Mouse (Mus musculus) CH12.LX (cell line): ENCODE measurements around the gene Eral1. TPM values are rescaled to one million over a fixed set of nuclear protein-coding genes. Genes with fewer than 3 reads are reported as not detected.

ENCODE experiments used
- DNase-seq: peaks from one replicate; pipeline ENCODE4 v3.0.0-alpha.2; 2013; ENCODE audit errors: extremely low read depth
- H3K27ac ChIP-seq: 2 replicates; pipeline ENCODE4 v1.5.1; 2012; ENCODE audit warnings: low read depth, mild to moderate bottlenecking, control low read depth, moderate library complexity; ENCODE audit not compliant: insufficient read depth
- H3K27me3 ChIP-seq: replicated peaks from 2 replicates; pipeline ENCODE3; 2012; ENCODE audit warnings: inconsistent platforms
- H3K36me3 ChIP-seq, 2 experiments: replicated peaks in 1 of 2; 2 replicates each; pipeline versions ENCODE3 to v1.6.1; 2012; ENCODE audit warnings: inconsistent platforms in 1 of 2, low read length in 1 of 2, mild to moderate bottlenecking in 1 of 2, mixed read lengths in 1 of 2, moderate library complexity in 1 of 2; ENCODE audit not compliant: control insufficient read depth in 1 of 2, insufficient read depth in 1 of 2
- H3K4me1 ChIP-seq, 2 experiments: 2 replicates each; pipeline ENCODE4 v1.6.1; 2012; ENCODE audit warnings: inconsistent platforms in 1 of 2, moderate library complexity in 1 of 2; ENCODE audit not compliant: insufficient read depth in 2 of 2, control insufficient read depth in 1 of 2
- H3K4me2 ChIP-seq: 2 replicates; pipeline ENCODE4 v1.6.1; 2012; ENCODE audit warnings: low read depth, mild to moderate bottlenecking, control low read depth; ENCODE audit not compliant: poor library complexity, insufficient read depth, severe bottlenecking
- H3K4me3 ChIP-seq, 3 experiments: fragments of 150-350 bp in 1 of 3; sonication (generic) in 1 of 3; replicated peaks in 1 of 3; 2 replicates each; pipeline versions ENCODE3 to v1.5.1; 2011 to 2012; ENCODE audit warnings: low read depth in 2 of 3, low read length in 2 of 3, mild to moderate bottlenecking in 2 of 3, moderate library complexity in 2 of 3, control low read depth in 1 of 3, improper control_type of control experiment in 1 of 3, inconsistent platforms in 1 of 3, mixed read lengths in 1 of 3; ENCODE audit not compliant: poor library complexity in 1 of 3
- H3K79me2 ChIP-seq: replicated peaks from 2 replicates; pipeline ENCODE4 v1.6.1; 2012; ENCODE audit warnings: mild to moderate bottlenecking, moderate library complexity; ENCODE audit not compliant: control insufficient read depth, poor library complexity, insufficient read depth, severe bottlenecking; ENCODE audit errors: extremely low read depth
- H3K9ac ChIP-seq: 2 replicates; pipeline ENCODE4 v1.6.1; 2012; ENCODE audit warnings: low read depth, mild to moderate bottlenecking, control low read depth, moderate library complexity; ENCODE audit not compliant: insufficient read depth
- H3K9me3 ChIP-seq: replicated peaks from 2 replicates; pipeline ENCODE3; 2012; ENCODE audit warnings: low read length, inconsistent platforms, mixed read lengths
- BHLHE40 ChIP-seq: IDR thresholded peaks from 2 replicates; pipeline ENCODE4 v1.6.1; 2011; ENCODE audit warnings: mild to moderate bottlenecking, low read depth, low read length, improper control_type of control experiment
- CHD1 ChIP-seq: IDR thresholded peaks from 2 replicates; pipeline ENCODE4 v1.6.1; 2012; ENCODE audit warnings: low read depth, low read length, improper control_type of control experiment, inconsistent platforms
- CHD2 ChIP-seq: IDR thresholded peaks from 2 replicates; pipeline ENCODE4 v1.6.1; 2011; ENCODE audit warnings: low read length, improper control_type of control experiment
- CTCF ChIP-seq, 2 experiments: IDR thresholded peaks in 1 of 2; conservative IDR thresholded peaks in 1 of 2; 2 replicates each; pipeline ENCODE4 v1.5.1; 2011 to 2012; ENCODE audit warnings: low read depth in 2 of 2, low read length in 2 of 2, improper control_type of control experiment in 1 of 2, inconsistent platforms in 1 of 2, mild to moderate bottlenecking in 1 of 2, moderate library complexity in 1 of 2
- E2F4 ChIP-seq: IDR thresholded peaks from 2 replicates; pipeline ENCODE4 v1.6.1; 2011; ENCODE audit warnings: low read depth, low read length, improper control_type of control experiment; ENCODE audit not compliant: insufficient replicate concordance
- ETS1 ChIP-seq: conservative IDR thresholded peaks from 2 replicates; pipeline ENCODE4 v1.6.1; 2012; ENCODE audit warnings: low read depth, mild to moderate bottlenecking, inconsistent platforms, low read length, improper control_type of control experiment, moderate library complexity
- HCFC1 ChIP-seq: IDR thresholded peaks from 2 replicates; pipeline ENCODE4 v1.6.1; 2012; ENCODE audit warnings: low read depth, mild to moderate bottlenecking, inconsistent platforms, low read length, improper control_type of control experiment
- IRF4 ChIP-seq: IDR thresholded peaks from 2 replicates; pipeline ENCODE4 v1.6.1; 2014; ENCODE audit warnings: low read depth, mild to moderate bottlenecking, inconsistent platforms, low read length, improper control_type of control experiment
- JUND ChIP-seq: conservative IDR thresholded peaks from 2 replicates; pipeline ENCODE4 v1.6.1; 2011; ENCODE audit warnings: low read depth, low read length, improper control_type of control experiment
- KAT2A ChIP-seq: IDR thresholded peaks from 2 replicates; pipeline ENCODE4 v1.6.1; 2012; ENCODE audit warnings: low read length, improper control_type of control experiment, inconsistent platforms; ENCODE audit not compliant: insufficient replicate concordance
- MAX ChIP-seq: IDR thresholded peaks from 2 replicates; pipeline ENCODE4 v1.6.1; 2011; ENCODE audit warnings: low read length, improper control_type of control experiment
- MAZ ChIP-seq: IDR thresholded peaks from 2 replicates; pipeline ENCODE4 v1.6.1; 2012; ENCODE audit warnings: low read depth, mild to moderate bottlenecking, inconsistent platforms, low read length, improper control_type of control experiment, moderate library complexity
- MEF2A ChIP-seq: IDR thresholded peaks from 2 replicates; pipeline ENCODE4 v1.6.1; 2014; ENCODE audit warnings: low read depth, mild to moderate bottlenecking, inconsistent platforms, low read length, improper control_type of control experiment, borderline replicate concordance
- NELFE ChIP-seq: IDR thresholded peaks from 2 replicates; pipeline ENCODE4 v1.6.1; 2011; ENCODE audit warnings: low read depth, low read length, improper control_type of control experiment
- POLR2A ChIP-seq: IDR thresholded peaks from 2 replicates; pipeline ENCODE4 v1.6.1; 2011; ENCODE audit warnings: low read depth, mild to moderate bottlenecking, improper control_type of control experiment, low read length
- RCOR1 ChIP-seq: conservative IDR thresholded peaks from 2 replicates; pipeline ENCODE4 v1.6.1; 2012; ENCODE audit warnings: low read depth, mild to moderate bottlenecking, inconsistent platforms, low read length, improper control_type of control experiment
- SIN3A ChIP-seq: IDR thresholded peaks from 2 replicates; pipeline ENCODE4 v1.6.1; 2012; ENCODE audit warnings: low read length, improper control_type of control experiment, inconsistent platforms
- SMC3 ChIP-seq: IDR thresholded peaks from 2 replicates; pipeline ENCODE4 v1.6.1; 2011; ENCODE audit warnings: low read depth, low read length, improper control_type of control experiment
- TBP ChIP-seq: conservative IDR thresholded peaks from 2 replicates; pipeline ENCODE4 v1.6.1; 2011; ENCODE audit warnings: low read depth, low read length, improper control_type of control experiment
- UBTF ChIP-seq: IDR thresholded peaks from 2 replicates; pipeline ENCODE4 v1.6.1; 2012; ENCODE audit warnings: low read depth, mild to moderate bottlenecking, inconsistent platforms, low read length, improper control_type of control experiment, moderate library complexity
- USF1 ChIP-seq: IDR thresholded peaks from 2 replicates; pipeline ENCODE4 v1.6.1; 2014; ENCODE audit warnings: low read depth, mild to moderate bottlenecking, inconsistent platforms, low read length, improper control_type of control experiment
- ZMIZ1 ChIP-seq: IDR thresholded peaks from 2 replicates; pipeline ENCODE4 v1.6.1; 2012; ENCODE audit warnings: low read depth, mild to moderate bottlenecking, inconsistent platforms, low read length, improper control_type of control experiment
- dilution Hi-C: fragments of 300-500 bp; cut with MboI; formaldehyde crosslinking; loops from 2 replicates; pipeline ENCODE4 v1.14.3; 2020; ENCODE audit warnings: low sequenced_read_pairs; ENCODE audit not compliant: extremely low pct_unique_long_range_greater_than_20kb, extremely low pct_ligation_motif_present
- in situ Hi-C: fragments of 300-500 bp; cut with MboI; formaldehyde crosslinking; loops from 3 replicates; pipeline ENCODE4 v1.14.3; 2019; ENCODE audit warnings: low sequenced_read_pairs, low pct_ligation_motif_present, low pct_unique_long_range_greater_than_20kb, mixed read lengths
- polyA plus RNA-seq: library from polyadenylated mRNA; unstranded; fragments of >175 nt; gene quantifications from 2 replicates; pipeline ENCODE4 v1.2.1, GENCODE M21; 2012; ENCODE audit warnings: low read depth; ENCODE audit not compliant: insufficient read length
- total RNA-seq, 2 experiments: library from RNA; depleted of rRNA; stranded (reverse); fragments of 300-350 nt in 1 of 2; fragments of >200 nt in 1 of 2; gene quantifications; 2 replicates each; pipeline ENCODE4 v1.2.3; 2012 to 2014

Eral1 gene
- total and polyA plus RNA-seq, 3 experiments, result 39.1 to 43.2 (median 41.5) TPM

DNA sequence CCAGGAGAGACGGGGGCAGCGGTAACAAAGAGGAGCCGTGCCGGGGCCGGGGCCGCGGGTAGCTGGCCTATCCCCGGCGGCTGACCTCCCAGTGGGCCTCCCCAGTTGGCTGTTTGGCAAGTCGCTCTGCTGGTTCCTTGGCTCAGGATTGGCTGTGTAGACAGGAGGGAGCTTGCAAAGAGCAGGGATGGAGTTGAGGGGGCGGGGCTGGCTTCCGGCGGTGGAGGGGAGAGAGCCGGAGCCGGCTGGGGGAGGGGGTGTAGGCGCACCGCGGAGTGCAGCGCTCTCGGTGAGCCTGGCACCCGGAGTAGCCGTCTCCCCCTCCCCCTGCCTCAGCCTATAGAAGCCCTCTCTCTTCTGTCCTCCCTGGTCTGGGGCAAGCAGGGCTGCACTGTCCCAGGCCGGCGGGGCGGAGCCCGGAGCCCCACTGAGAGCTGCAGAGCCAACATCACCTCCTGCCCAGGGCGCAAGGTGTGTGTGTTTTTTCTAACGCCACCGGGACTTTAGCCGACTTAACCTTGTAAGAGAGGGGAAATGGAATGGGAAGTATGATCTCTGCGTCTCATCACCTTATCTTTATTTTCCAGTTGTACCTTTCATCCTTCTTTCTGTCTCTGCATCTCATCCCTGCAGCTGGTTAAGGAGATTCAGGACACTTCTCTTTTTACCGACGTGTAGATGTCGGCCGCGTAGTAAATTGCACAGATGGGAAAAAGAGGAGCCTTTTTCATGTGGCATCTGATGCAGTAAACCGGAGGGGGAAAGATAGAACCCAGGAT, 35.4 kb upstream of the Eral1 start:
- Histone ChIP-seq H3K27ac (no peak overlapping the region), H3K9me3 (no peaks in the 10 kb centered on the region), H3K9ac (peak overlapping the region; percentile 10), H3K4me1 (peaks cover 7 to 74% of the 10 kb centered on the region in 2 experiments), H3K79me2 (peaks cover 72% of the 10 kb centered on the region)
- dilution Hi-C loops (no loop called here), in situ Hi-C loops (no loop called here)
- peak; percentile 76 for DNase-seq
- TF ChIP-seq SMC3 (no peak), ZMIZ1 (no peak), MAZ (peak; percentile 68; the same call in 1 of the 2 replicates), SIN3A (peak; percentile 52; the same call in 1 of the 2 replicates), UBTF (0 out of 2 replicates have a peak, but pooled peaks have one; percentile 32), IRF4 (no peak; the same call in 1 of the 2 replicates), MAX (no peak), POLR2A (0 out of 2 replicates have a peak, but pooled peaks have one; percentile 24), JUND (no peak), RCOR1 (no peak), CHD2 (peak; percentile 80), USF1 (no peak)
- TF ChIP-seq, all 38 proteins: peak for 5
- Histone ChIP-seq H3K4me3 (peak overlapping the region; percentile 6 to 60 (median 43)), H3K4me2 (peak overlapping the region; percentile 68), H3K36me3 (peaks cover 7 to 54% of the 10 kb centered on the region in 2 experiments), H3K27me3 (no peaks in the 10 kb centered on the region)

GRCm38 (mm10) chr11:78114676-78115366, 34.6 kb upstream of the Eral1 start:
- H3K79me2 ChIP-seq, result peaks cover 70% of the 10 kb centered on the region
- H3K4me3 ChIP-seq, result peak overlapping the region; percentile 3 to 60 (median 43)
- in situ Hi-C loops (no loop called here), dilution Hi-C loops (no loop called here)
- H3K9me3 ChIP-seq, result no peaks in the 10 kb centered on the region
- peaks cover 7 to 74% of the 10 kb centered on the region in 2 experiments for H3K4me1 ChIP-seq
- no peak for TF ChIP-seq JUND
- TF ChIP-seq HCFC1, result no peak
- TF ChIP-seq CHD1, result no peak
- no peak for TF ChIP-seq MEF2A
- TF ChIP-seq E2F4, result no peak
- TF ChIP-seq IRF4, result no peak
- TF ChIP-seq CTCF (conservative IDR thresholded peaks at IDR 0.05 in 1 of 2, IDR thresholded peaks at IDR 0.05 in 1 of 2; ENCODE audit: low read depth in 2 of 2, low read length in 2 of 2), result no peak
- no peak for TF ChIP-seq SMC3
- TF ChIP-seq NELFE, result no peak
- no peak for TF ChIP-seq ETS1
- TF ChIP-seq BHLHE40, result no peak
- no peak for TF ChIP-seq TBP
- no peak for TF ChIP-seq KAT2A
- no peak for TF ChIP-seq SIN3A
- peak overlapping the region; percentile 68 for H3K4me2 ChIP-seq
- no peak for DNase-seq
- no peak overlapping the region for H3K27ac ChIP-seq
- no peaks in the 10 kb centered on the region for H3K27me3 ChIP-seq
- H3K9ac ChIP-seq, result no peak overlapping the region; the same call in 1 of the 2 replicates
- peaks cover 7 to 51% of the 10 kb centered on the region in 2 experiments for H3K36me3 ChIP-seq
